In genomic region chr17:47695337-47695710, GRCm38 (mm10) we compare ENCODE assay signal across 9 mouse cellular contexts. TPM values are rescaled to one million over a fixed set of nuclear protein-coding genes. Genes with fewer than 3 reads are reported as not detected.
DNase-seq lines count a peak whose midpoint lies in the region; ATAC-seq lines count a peak whose summit lies in the region.
"Had no signal": no experiment of that assay in that cellular context is flagged by ENCODE, and none has a peak within 500 bp of the region (broad histone marks: within the 10 kb centered on the region; RNA-seq: fewer than 3 reads in every experiment).

No protein-coding gene starts in this region.

- peak overlapping the region; percentile 72 for H3K9ac ChIP-seq in neural tube, embryonic 11.5 days (ENCODE audit: low read length)
- H3K9ac ChIP-seq in limb, embryonic 13.5 days = peak overlapping the region; percentile 86
- H3K9ac ChIP-seq in stomach, embryonic 16.5 days (ENCODE audit: low read length) = peak overlapping the region; percentile 90

- WGBS in neural tube, embryonic 11.5 days = under 1% methylated on average over 18 of the region's 23 CpGs
- WGBS in limb, embryonic 13.5 days = under 1% methylated on average over 23 of the region's 23 CpGs
- WGBS in stomach, embryonic 16.5 days = 0% methylated on average over 22 of the region's 23 CpGs

- peak; percentile 9; the same call in 1 of the 2 replicates for ATAC-seq in neural tube, embryonic 11.5 days (ENCODE audit: insufficient read depth, low FRiP score, low TSS enrichment)
- peak; percentile 13; the same call in 1 of the 2 replicates for ATAC-seq in limb, embryonic 13.5 days (ENCODE audit: low FRiP score, low read depth)
- no peak; the same call in 1 of the 2 replicates for ATAC-seq in stomach, embryonic 16.5 days (ENCODE audit: insufficient read depth, low FRiP score)

- H3K36me3 ChIP-seq in neural tube, embryonic 11.5 days (ENCODE audit: control insufficient read depth, insufficient read depth, low read length) = no peaks in the 10 kb centered on the region
- peaks cover 28% of the 10 kb centered on the region for H3K36me3 ChIP-seq in limb, embryonic 13.5 days
- H3K36me3 ChIP-seq in stomach, embryonic 16.5 days (ENCODE audit: control insufficient read depth, insufficient read depth, low read length) = no peaks in the 10 kb centered on the region

- no peak overlapping the region for H3K27ac ChIP-seq in neural tube, embryonic 11.5 days (ENCODE audit: low read depth, low read length)
- 0 out of 2 replicates have a peak overlapping the region, but pooled peaks have one; percentile 22 for H3K27ac ChIP-seq in limb, embryonic 13.5 days
- no peak overlapping the region for H3K27ac ChIP-seq in stomach, embryonic 16.5 days (ENCODE audit: low read length)

- no peaks in the 10 kb centered on the region for H3K4me1 ChIP-seq in neural tube, embryonic 11.5 days (ENCODE audit: control insufficient read depth, insufficient read depth, low read length)
- peaks cover 20% of the 10 kb centered on the region for H3K4me1 ChIP-seq in limb, embryonic 13.5 days
- peaks cover 13% of the 10 kb centered on the region for H3K4me1 ChIP-seq in stomach, embryonic 16.5 days (ENCODE audit: control insufficient read depth, insufficient read depth, low read length)

- peak overlapping the region; percentile 66 for H3K4me2 ChIP-seq in neural tube, embryonic 11.5 days (ENCODE audit: low read depth)
- peak overlapping the region; percentile 70 for H3K4me2 ChIP-seq in limb, embryonic 13.5 days (replicated peaks)
- peak overlapping the region; percentile 97 for H3K4me2 ChIP-seq in stomach, embryonic 16.5 days (ENCODE audit: low read depth, low read length)

- peak overlapping the region; percentile 48 for H3K4me3 ChIP-seq in neural tube, embryonic 11.5 days (ENCODE audit: low read depth, low read length)
- peak overlapping the region; percentile 79 for H3K4me3 ChIP-seq in limb, embryonic 13.5 days
- H3K4me3 ChIP-seq in stomach, embryonic 16.5 days (replicated peaks; ENCODE audit: low read length) = peak overlapping the region; percentile 77

- no peaks in the 10 kb centered on the region for H3K9me3 ChIP-seq in neural tube, embryonic 11.5 days (ENCODE audit: control insufficient read depth, low read length)
- no peaks in the 10 kb centered on the region for H3K9me3 ChIP-seq in limb, embryonic 13.5 days
- no peaks in the 10 kb centered on the region for H3K9me3 ChIP-seq in stomach, embryonic 16.5 days (replicated peaks; ENCODE audit: control insufficient read depth, low read length)

- H3K27me3 ChIP-seq in neural tube, embryonic 11.5 days (ENCODE audit: control insufficient read depth, insufficient read depth, low read length) = no peaks in the 10 kb centered on the region
- 0 out of 2 replicates have a peak, but pooled peaks cover 9% of the 10 kb centered on the region for H3K27me3 ChIP-seq in limb, embryonic 13.5 days
- H3K27me3 ChIP-seq in stomach, embryonic 16.5 days (ENCODE audit: control insufficient read depth, insufficient read depth, low read length) = no peaks in the 10 kb centered on the region

- DNase-seq in embryo, embryonic 10 days (ENCODE audit: low spot score) = peak; percentile 37
- no peak for DNase-seq in embryo, embryonic 9.5 days (ENCODE audit: extremely low spot score)
- no peak for DNase-seq in neural tube, embryonic 11.5 days (ENCODE audit: low spot score)
- DNase-seq in neural tube, embryonic 10.5 days (ENCODE audit: extremely low spot score, low spot score) = no peak
- DNase-seq in retina, postnatal 1 day = no peak
- no peak for DNase-seq in layer of hippocampus, postnatal 36 days

RNA-seq across cellular contexts. Expression of gene Prickle4, which starts 0.8 kb away (rescaled TPM):
- polyA plus RNA-seq in neural tube, embryonic 11.5 days (2014; fragmentation: Nextera tagmentation; extraction: Ambion mirVana) = 0.84 and 2.7 TPM in 2 replicates
- 0.42 and 0.91 TPM in 2 replicates for polyA plus RNA-seq in limb, embryonic 13.5 days (2015; fragmentation: Nextera tagmentation; extraction: Ambion mirVana)
- 1.0 TPM in 1 of 2 replicates, not detected in the other for polyA plus RNA-seq in stomach, embryonic 16.5 days (2015; fragmentation: Nextera tagmentation; extraction: Ambion mirVana)
- 1 to 10 TPM; 3.9 to 4.4 TPM for total RNA-seq in layer of hippocampus, postnatal 36 days (2021)

RNA-seq across cellular contexts. Expression of gene Gm21981, which starts 1.1 kb away (rescaled TPM):
- polyA plus RNA-seq in neural tube, embryonic 11.5 days (2014; fragmentation: Nextera tagmentation; extraction: Ambion mirVana) = 1.8 and 2.7 TPM in 2 replicates
- polyA plus RNA-seq in limb, embryonic 13.5 days (2015; fragmentation: Nextera tagmentation; extraction: Ambion mirVana) = 0.37 and 0.52 TPM in 2 replicates
- polyA plus RNA-seq in stomach, embryonic 16.5 days (2015; fragmentation: Nextera tagmentation; extraction: Ambion mirVana) = 0.19 and 0.40 TPM in 2 replicates
- 1 to 10 TPM; 3.3 to 3.4 TPM for total RNA-seq in layer of hippocampus, postnatal 36 days (2021)

RNA-seq across cellular contexts. Expression of gene Frs3, which starts 6.5 kb away (rescaled TPM):
- 8.6 and 12.1 TPM in 2 replicates for polyA plus RNA-seq in neural tube, embryonic 11.5 days (2014; fragmentation: Nextera tagmentation; extraction: Ambion mirVana)
- polyA plus RNA-seq in limb, embryonic 13.5 days (2015; fragmentation: Nextera tagmentation; extraction: Ambion mirVana) = 6.3 TPM in 2 replicates
- 3.4 and 4.4 TPM in 2 replicates for polyA plus RNA-seq in stomach, embryonic 16.5 days (2015; fragmentation: Nextera tagmentation; extraction: Ambion mirVana)
- total RNA-seq in layer of hippocampus, postnatal 36 days (2021) = 10 to 100 TPM; 24.2 to 25.9 TPM

RNA-seq across cellular contexts. Expression of gene Tomm6, which starts 7.1 kb away (rescaled TPM):
- 333 and 346 TPM in 2 replicates for polyA plus RNA-seq in neural tube, embryonic 11.5 days (2014; fragmentation: Nextera tagmentation; extraction: Ambion mirVana)
- 363 and 394 TPM in 2 replicates for polyA plus RNA-seq in limb, embryonic 13.5 days (2015; fragmentation: Nextera tagmentation; extraction: Ambion mirVana)
- polyA plus RNA-seq in stomach, embryonic 16.5 days (2015; fragmentation: Nextera tagmentation; extraction: Ambion mirVana) = 357 and 376 TPM in 2 replicates
- 100 to 1,000 TPM; 192 to 223 TPM for total RNA-seq in layer of hippocampus, postnatal 36 days (2021)

RNA-seq across cellular contexts. Expression of gene Pgc, which starts 31.3 kb away (rescaled TPM):
- not detected in 2 replicates for polyA plus RNA-seq in neural tube, embryonic 11.5 days (2014; fragmentation: Nextera tagmentation; extraction: Ambion mirVana)
- 0.14 and 0.43 TPM in 2 replicates for polyA plus RNA-seq in limb, embryonic 13.5 days (2015; fragmentation: Nextera tagmentation; extraction: Ambion mirVana)
- polyA plus RNA-seq in stomach, embryonic 16.5 days (2015; fragmentation: Nextera tagmentation; extraction: Ambion mirVana) = 122 and 198 TPM in 2 replicates
- total RNA-seq in layer of hippocampus, postnatal 36 days (2021) = not detected
- total RNA-seq: gastrocnemius, postnatal 10 days had no signal
